Mouse (Mus musculus): ENCODE data around the gene Dio3.

- TF ChIP-seq POLR2A (IDR thresholded peaks at IDR 0.05; ENCODE audit: control insufficient read depth in 1 of 2, insufficient read depth in 1 of 2, low read depth in 1 of 2, low read length in 2 of 2, poor library complexity in 1 of 2) (no peak), CTCF (IDR thresholded peaks at IDR 0.05 in 2 of 3, conservative IDR thresholded peaks at IDR 0.05 in 1 of 3; ENCODE audit: control insufficient read depth in 1 of 3, insufficient read depth in 1 of 3, low read depth in 2 of 3, low read length in 3 of 3, poor library complexity in 1 of 3, severe bottlenecking in 1 of 3) (no peak), ZNF384 (IDR thresholded peaks at IDR 0.05; ENCODE audit: low read depth, low read length) (no peak), NELFE (IDR thresholded peaks at IDR 0.05; ENCODE audit: low read depth, low read length) (no peak), MEF2A (IDR thresholded peaks at IDR 0.05; ENCODE audit: extremely low read depth, insufficient replicate concordance, low read depth, low read length, poor library complexity, severe bottlenecking) (no peak), ZMIZ1 (IDR thresholded peaks at IDR 0.05; ENCODE audit: low read depth, low read length) (no peak), POLR2AphosphoS2 (IDR thresholded peaks at IDR 0.05; ENCODE audit: low read length) (no peak), TCF12 (IDR thresholded peaks at IDR 0.05; ENCODE audit: low read depth, low read length) (no peak), ZKSCAN1 (IDR thresholded peaks at IDR 0.05; ENCODE audit: low read depth, low read length) (no peak), CHD2 (IDR thresholded peaks at IDR 0.05; ENCODE audit: low read length) (no peak), MAX (IDR thresholded peaks at IDR 0.05; ENCODE audit: low read length) (no peak), USF1 (IDR thresholded peaks at IDR 0.05; ENCODE audit: low read depth, low read length) (no peak), ELF1 (IDR thresholded peaks at IDR 0.05; ENCODE audit: low read depth, low read length) (no peak), MAZ (IDR thresholded peaks at IDR 0.05; ENCODE audit: low read depth, low read length) (no peak)
Measured at GRCm38 (mm10) chr12:110292816-110293215, 13.9 kb downstream of the Dio3 start.
